Mouse (Mus musculus): ENCODE data around the gene H2-Eb1. TPM values are rescaled to one million over a fixed set of nuclear protein-coding genes. Genes with fewer than 3 reads are reported as not detected.

The H2-Eb1 gene
- total and polyA plus RNA-seq, 2 experiments from 2014 or later: 0.52 to 4.1 TPM

DNA sequence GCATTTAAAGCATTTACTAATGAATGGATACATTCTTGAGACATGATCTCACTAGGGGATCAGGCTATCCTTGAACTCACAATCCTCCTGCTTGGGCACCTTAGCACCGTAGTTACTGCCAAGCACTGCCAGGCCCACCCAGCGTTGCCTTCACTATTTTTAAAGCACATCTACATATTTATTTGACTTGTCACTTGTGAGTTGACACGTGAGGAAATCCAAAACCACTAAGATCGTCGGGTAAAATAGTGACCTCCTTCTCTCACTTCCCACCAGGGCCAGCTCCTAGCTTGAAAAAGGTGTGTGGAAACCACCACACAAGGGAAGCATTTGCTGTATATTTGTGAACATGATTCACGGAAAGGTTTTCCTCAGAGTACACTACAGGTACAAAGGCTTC lies 18.7 kb upstream of the H2-Eb1 start:
- H3K9ac ChIP-seq (replicated peaks; ENCODE audit: low read length): no peak overlapping the region
- no peak overlapping the region for H3K4me3 ChIP-seq (ENCODE audit: low read length)
- no peak overlapping the region for H3K27ac ChIP-seq
- H3K27me3 ChIP-seq (ENCODE audit: insufficient read depth, low read length): no peaks in the 10 kb centered on the region
- no peak for ATAC-seq
- no peaks in the 10 kb centered on the region for H3K9me3 ChIP-seq (ENCODE audit: low read length)
- no peak for TF ChIP-seq CTCF (IDR thresholded peaks at IDR 0.05; ENCODE audit: low read depth)
- no peaks in the 10 kb centered on the region for H3K36me3 ChIP-seq (ENCODE audit: insufficient read depth, low read length)
- H3K4me2 ChIP-seq (ENCODE audit: low read depth, low read length): no peak overlapping the region
- no peaks in the 10 kb centered on the region for H3K4me1 ChIP-seq (ENCODE audit: insufficient read depth, low read length)
- no peak for DNase-seq (ENCODE audit: low spot score)
- WGBS: 76% methylated on average over 6 of the region's 6 CpGs

DNA sequence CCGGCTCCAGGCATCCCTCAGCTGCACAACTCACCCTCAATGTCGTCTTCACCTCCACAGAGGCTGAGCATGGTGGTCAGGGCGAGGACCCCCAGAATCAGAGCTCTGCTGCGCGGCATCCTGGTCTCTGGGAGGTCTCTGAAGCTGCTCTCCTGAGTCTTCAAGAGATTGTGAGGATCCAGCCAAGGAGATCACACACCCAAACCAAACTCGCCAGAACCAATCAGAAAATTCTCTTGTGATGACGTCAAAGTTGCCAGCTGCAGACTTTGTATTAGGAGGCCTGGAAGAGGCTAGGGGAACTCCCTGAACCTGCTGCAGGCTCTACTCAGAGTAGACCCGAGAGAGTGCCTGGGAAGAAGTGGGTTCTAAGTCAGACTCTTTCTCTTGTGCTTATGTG lies 18.0 kb upstream of the H2-Eb1 start, which contains the start of gene H2-Aa:
H2-Aa (minus strand) TSS at position 176 of the 400 bp plus-strand sequence.
- Histone ChIP-seq H3K9me3 (ENCODE audit: low read length) (no peaks in the 10 kb centered on the region), H3K4me2 (ENCODE audit: low read depth, low read length) (no peak within 1 kb of the TSS), H3K4me3 (ENCODE audit: low read length) (no peak within 1 kb of the TSS), H3K4me1 (ENCODE audit: insufficient read depth, low read length) (no peaks in the 10 kb centered on the region), H3K27ac (no peak within 1 kb of the TSS), H3K36me3 (ENCODE audit: insufficient read depth, low read length) (no peaks in the 10 kb centered on the region), H3K27me3 (ENCODE audit: insufficient read depth, low read length) (no peaks in the 10 kb centered on the region), H3K9ac (replicated peaks; ENCODE audit: low read length) (no peak within 1 kb of the TSS)
- peak; percentile 71 for DNase-seq (ENCODE audit: low spot score)
- WGBS: 17% methylated on average over 8 of the region's 8 CpGs
- ATAC-seq: peak; percentile 59; the same call in 1 of the 2 replicates
- no peak for TF ChIP-seq CTCF (IDR thresholded peaks at IDR 0.05; ENCODE audit: low read depth)

DNA sequence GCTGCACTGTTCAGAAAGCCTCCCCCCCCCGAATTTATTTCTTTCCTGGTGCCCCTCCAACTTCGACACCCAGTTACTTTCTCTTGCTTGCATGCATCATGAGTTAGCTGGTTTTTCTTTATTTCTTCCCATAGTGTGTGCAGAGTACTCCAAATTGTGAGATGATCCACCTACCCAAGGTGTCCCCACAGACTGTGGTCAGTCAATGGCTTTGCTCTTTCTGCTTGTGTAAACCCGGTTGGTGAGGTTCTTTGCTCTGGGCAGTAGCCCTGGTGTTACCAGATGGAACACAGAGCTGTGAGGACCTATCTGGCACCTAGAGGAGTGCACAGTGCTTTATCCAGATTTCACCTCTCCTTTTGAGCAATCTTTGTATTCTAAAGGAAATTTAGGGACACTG lies 17.5 kb upstream of the H2-Eb1 start:
- H3K36me3 ChIP-seq (ENCODE audit: insufficient read depth, low read length): no peaks in the 10 kb centered on the region
- ATAC-seq: no peak
- no peak overlapping the region for H3K4me3 ChIP-seq (ENCODE audit: low read length)
- H3K9ac ChIP-seq (replicated peaks; ENCODE audit: low read length): no peak overlapping the region
- no peak for TF ChIP-seq CTCF (IDR thresholded peaks at IDR 0.05; ENCODE audit: low read depth)
- no peak overlapping the region for H3K27ac ChIP-seq
- no peaks in the 10 kb centered on the region for H3K4me1 ChIP-seq (ENCODE audit: insufficient read depth, low read length)
- H3K27me3 ChIP-seq (ENCODE audit: insufficient read depth, low read length): no peaks in the 10 kb centered on the region
- DNase-seq (ENCODE audit: low spot score): no peak
- H3K9me3 ChIP-seq (ENCODE audit: low read length): no peaks in the 10 kb centered on the region
- H3K4me2 ChIP-seq (ENCODE audit: low read depth, low read length): no peak overlapping the region
- WGBS: 60% methylated on average over 3 of the region's 3 CpGs

DNA sequence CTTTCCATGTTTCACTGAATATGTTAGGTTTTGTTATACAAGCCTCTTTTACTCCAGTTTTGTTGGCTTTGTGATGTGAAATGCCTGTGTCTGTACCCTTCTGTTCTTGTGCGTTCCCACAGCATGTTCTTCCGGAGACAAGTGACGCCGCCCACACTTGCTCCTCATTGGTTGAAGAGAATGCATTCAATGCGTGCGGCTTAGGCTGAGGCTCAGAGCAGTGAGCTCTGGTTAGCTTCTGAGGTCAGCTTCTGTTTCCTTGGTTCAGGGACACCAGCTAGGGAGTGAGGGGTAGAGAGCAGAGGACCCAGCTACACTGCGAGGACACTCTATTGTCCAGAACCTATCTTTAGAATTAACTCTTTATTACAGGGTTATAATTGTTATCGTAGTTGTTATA lies 14.1 kb upstream of the H2-Eb1 start:
- ATAC-seq: peak; percentile 90

DNA sequence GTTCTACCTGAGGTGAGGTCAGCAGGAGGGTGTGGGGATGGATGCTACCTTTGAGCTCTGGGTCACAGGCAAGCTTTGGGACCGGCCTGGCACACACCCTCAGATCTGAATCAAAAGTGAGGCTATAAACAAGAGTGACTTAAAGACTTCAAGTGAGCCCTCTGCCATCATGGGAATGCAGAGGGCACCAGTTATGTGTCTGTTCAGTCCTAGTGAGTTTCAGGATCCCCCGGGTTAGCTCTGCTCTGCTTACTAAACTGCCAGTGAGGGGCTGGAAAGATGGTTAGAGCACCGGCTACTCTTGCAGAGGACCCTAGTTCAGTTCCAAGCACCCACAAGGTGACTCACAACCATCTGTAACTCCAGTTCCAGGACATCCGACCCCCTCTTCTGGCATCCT lies 13.1 kb upstream of the H2-Eb1 start:
- Histone ChIP-seq H3K36me3 (ENCODE audit: insufficient read depth, low read length) (no peaks in the 10 kb centered on the region), H3K4me2 (ENCODE audit: low read depth, low read length) (no peak overlapping the region), H3K9ac (replicated peaks; ENCODE audit: low read length) (no peak overlapping the region), H3K9me3 (ENCODE audit: low read length) (no peaks in the 10 kb centered on the region), H3K27me3 (ENCODE audit: insufficient read depth, low read length) (no peaks in the 10 kb centered on the region), H3K4me3 (ENCODE audit: low read length) (no peak overlapping the region), H3K4me1 (ENCODE audit: insufficient read depth, low read length) (no peaks in the 10 kb centered on the region), H3K27ac (no peak overlapping the region)
- no peak for DNase-seq (ENCODE audit: low spot score)
- WGBS: 94% methylated on average over 4 of the region's 4 CpGs
- no peak for TF ChIP-seq CTCF (IDR thresholded peaks at IDR 0.05; ENCODE audit: low read depth)
- ATAC-seq: no peak

More for the DNA sequence above, 14.1 kb upstream of the H2-Eb1 start:
- Histone ChIP-seq H3K27me3 (ENCODE audit: insufficient read depth, low read length) (no peaks in the 10 kb centered on the region), H3K4me1 (ENCODE audit: insufficient read depth, low read length) (no peaks in the 10 kb centered on the region), H3K9ac (replicated peaks; ENCODE audit: low read length) (no peak overlapping the region), H3K27ac (no peak overlapping the region), H3K4me2 (ENCODE audit: low read depth, low read length) (no peak overlapping the region), H3K4me3 (ENCODE audit: low read length) (no peak overlapping the region), H3K9me3 (ENCODE audit: low read length) (no peaks in the 10 kb centered on the region), H3K36me3 (ENCODE audit: insufficient read depth, low read length) (no peaks in the 10 kb centered on the region)
- peak; percentile 94 for DNase-seq (ENCODE audit: low spot score)
- WGBS: 14% methylated on average over 8 of the region's 8 CpGs
- no peak for TF ChIP-seq CTCF (IDR thresholded peaks at IDR 0.05; ENCODE audit: low read depth)

DNA sequence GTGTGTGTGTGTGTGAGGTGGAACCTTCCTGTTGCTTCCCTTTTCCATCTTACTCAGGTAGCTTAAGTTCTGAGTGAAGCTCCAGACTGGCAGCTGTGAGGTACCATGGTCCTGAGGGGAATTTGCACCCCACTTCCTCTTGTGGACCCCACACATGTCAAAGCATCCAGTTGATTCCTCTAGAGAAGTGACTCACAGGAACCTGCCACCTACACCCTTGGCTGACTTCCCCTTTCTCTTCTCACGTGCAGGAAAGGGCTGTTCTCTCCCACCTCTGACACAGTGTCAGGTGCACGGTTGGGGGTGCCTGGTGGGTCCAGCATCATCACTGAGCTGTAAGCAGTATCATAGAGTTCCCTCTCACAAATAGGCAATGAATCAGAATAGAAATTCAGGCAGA lies 12.1 kb upstream of the H2-Eb1 start:
- Histone ChIP-seq H3K4me2 (ENCODE audit: low read depth, low read length) (no peak overlapping the region), H3K9ac (replicated peaks; ENCODE audit: low read length) (no peak overlapping the region), H3K27me3 (ENCODE audit: insufficient read depth, low read length) (no peaks in the 10 kb centered on the region), H3K9me3 (ENCODE audit: low read length) (no peaks in the 10 kb centered on the region), H3K27ac (no peak overlapping the region), H3K36me3 (ENCODE audit: insufficient read depth, low read length) (no peaks in the 10 kb centered on the region), H3K4me3 (ENCODE audit: low read length) (no peak overlapping the region), H3K4me1 (ENCODE audit: insufficient read depth, low read length) (no peaks in the 10 kb centered on the region)
- TF ChIP-seq CTCF (IDR thresholded peaks at IDR 0.05; ENCODE audit: low read depth): no peak
- ATAC-seq (no peak), DNase-seq (ENCODE audit: low spot score) (no peak)
- 74% methylated on average over 2 of the region's 2 CpGs for WGBS

DNA sequence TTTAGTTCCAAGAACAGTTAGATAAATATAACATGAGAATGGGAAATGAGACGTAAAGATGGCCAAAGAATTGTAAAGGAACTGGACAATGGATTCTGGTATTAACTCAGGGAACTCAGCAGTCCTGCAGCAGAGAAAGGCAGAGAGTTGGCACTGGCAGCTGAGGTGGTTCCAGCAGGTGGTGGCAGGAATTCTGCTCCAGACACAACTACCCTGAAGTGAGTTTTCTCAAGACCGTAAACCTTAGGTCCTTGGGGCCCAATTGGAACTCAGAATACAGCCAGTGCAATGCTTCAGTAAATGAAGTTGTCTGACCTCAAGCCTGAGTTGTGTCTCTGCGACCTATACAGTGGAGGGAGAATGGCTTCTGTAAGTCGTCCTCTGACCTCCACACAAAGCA lies 11.4 kb upstream of the H2-Eb1 start:
- H3K9ac ChIP-seq (replicated peaks; ENCODE audit: low read length): no peak overlapping the region
- H3K4me2 ChIP-seq (ENCODE audit: low read depth, low read length): no peak overlapping the region
- WGBS: 75% methylated on average over 4 of the region's 4 CpGs
- no peak for TF ChIP-seq CTCF (IDR thresholded peaks at IDR 0.05; ENCODE audit: low read depth)
- H3K27ac ChIP-seq: no peak overlapping the region
- no peaks in the 10 kb centered on the region for H3K9me3 ChIP-seq (ENCODE audit: low read length)
- H3K4me1 ChIP-seq (ENCODE audit: insufficient read depth, low read length): no peaks in the 10 kb centered on the region
- no peak for DNase-seq (ENCODE audit: low spot score)
- no peak for ATAC-seq
- no peaks in the 10 kb centered on the region for H3K36me3 ChIP-seq (ENCODE audit: insufficient read depth, low read length)
- no peaks in the 10 kb centered on the region for H3K27me3 ChIP-seq (ENCODE audit: insufficient read depth, low read length)
- H3K4me3 ChIP-seq (ENCODE audit: low read length): no peak overlapping the region
